Mouse (Mus musculus): ENCODE results near the gene Olfr62. TPM values are rescaled to one million over a fixed set of nuclear protein-coding genes. Genes with fewer than 3 reads are reported as not detected.

Gene Olfr62
- not detected in 2 replicates for polyA plus RNA-seq (2015; fragmentation: Nextera tagmentation; extraction: Ambion mirVana)

- Histone ChIP-seq H3K4me1 (ENCODE audit: control insufficient read depth, insufficient read depth, low read length) (no peaks in the 10 kb centered on the region), H3K9ac (ENCODE audit: low read length) (no peak within 1 kb of the TSS), H3K27me3 (ENCODE audit: control insufficient read depth, insufficient read depth, low read length) (no peaks in the 10 kb centered on the region), H3K4me3 (ENCODE audit: low read length) (no peak within 1 kb of the TSS), H3K36me3 (ENCODE audit: control insufficient read depth, insufficient read depth) (no peaks in the 10 kb centered on the region), H3K9me3 (replicated peaks; ENCODE audit: control insufficient read depth, low read length) (no peaks in the 10 kb centered on the region), H3K27ac (ENCODE audit: low read length) (no peak within 1 kb of the TSS), H3K4me2 (ENCODE audit: low read depth, low read length) (no peak within 1 kb of the TSS)
- no peak for ATAC-seq (replicated peaks; ENCODE audit: extremely low read depth, insufficient read depth, low FRiP score)
These were observed at the start of gene Olfr62 for GRCm38 (mm10) chr4:118658652-118659051. Olfr62 (plus strand) TSS chr4:118658952.

- ATAC-seq (replicated peaks; ENCODE audit: extremely low read depth, insufficient read depth, low FRiP score): no peak
- no peaks in the 10 kb centered on the region for H3K9me3 ChIP-seq (replicated peaks; ENCODE audit: control insufficient read depth, low read length)
- no peak overlapping the region for H3K27ac ChIP-seq (ENCODE audit: low read length)
- no peak overlapping the region for H3K9ac ChIP-seq (ENCODE audit: low read length)
- H3K4me2 ChIP-seq (ENCODE audit: low read depth, low read length): no peak overlapping the region
- H3K36me3 ChIP-seq (ENCODE audit: control insufficient read depth, insufficient read depth): no peaks in the 10 kb centered on the region
- H3K4me3 ChIP-seq (ENCODE audit: low read length): no peak overlapping the region
- H3K27me3 ChIP-seq (ENCODE audit: control insufficient read depth, insufficient read depth, low read length): peaks cover 8% of the 10 kb centered on the region; the same call in 1 of the 2 replicates
- WGBS: 68% methylated on average over 3 of the region's 3 CpGs
- no peaks in the 10 kb centered on the region for H3K4me1 ChIP-seq (ENCODE audit: control insufficient read depth, insufficient read depth, low read length)
These were observed 48.9 kb upstream of the Olfr62 start for GRCm38 (mm10) chr4:118609836-118610235.

- Histone ChIP-seq H3K36me3 (ENCODE audit: control insufficient read depth, insufficient read depth) (no peaks in the 10 kb centered on the region), H3K27me3 (ENCODE audit: control insufficient read depth, insufficient read depth, low read length) (peaks cover 8% of the 10 kb centered on the region; the same call in 1 of the 2 replicates), H3K27ac (ENCODE audit: low read length) (no peak overlapping the region), H3K4me1 (ENCODE audit: control insufficient read depth, insufficient read depth, low read length) (no peaks in the 10 kb centered on the region), H3K4me3 (ENCODE audit: low read length) (no peak overlapping the region), H3K9ac (ENCODE audit: low read length) (no peak overlapping the region), H3K9me3 (replicated peaks; ENCODE audit: control insufficient read depth, low read length) (no peaks in the 10 kb centered on the region; the same call in 1 of the 2 replicates), H3K4me2 (ENCODE audit: low read depth, low read length) (no peak overlapping the region)
- WGBS: 21% methylated on average over 11 of the region's 11 CpGs
- ATAC-seq (replicated peaks; ENCODE audit: extremely low read depth, insufficient read depth, low FRiP score): no peak
These were observed 46.1 kb upstream of the Olfr62 start for GRCm38 (mm10) chr4:118612619-118613018.

GRCm38 (mm10) chr4:118615412-118615811 lies 43.3 kb upstream of the Olfr62 start:
- no peak overlapping the region for H3K27ac ChIP-seq (ENCODE audit: low read length)
- H3K9me3 ChIP-seq (replicated peaks; ENCODE audit: control insufficient read depth, low read length): peaks cover 2% of the 10 kb centered on the region; the same call in 1 of the 2 replicates
- no peak for ATAC-seq (replicated peaks; ENCODE audit: extremely low read depth, insufficient read depth, low FRiP score)
- H3K27me3 ChIP-seq (ENCODE audit: control insufficient read depth, insufficient read depth, low read length): peaks cover 8% of the 10 kb centered on the region; the same call in 1 of the 2 replicates
- H3K4me1 ChIP-seq (ENCODE audit: control insufficient read depth, insufficient read depth, low read length): no peaks in the 10 kb centered on the region
- H3K36me3 ChIP-seq (ENCODE audit: control insufficient read depth, insufficient read depth): no peaks in the 10 kb centered on the region
- WGBS: 72% methylated on average over 11 of the region's 11 CpGs
- H3K4me3 ChIP-seq (ENCODE audit: low read length): no peak overlapping the region
- no peak overlapping the region for H3K4me2 ChIP-seq (ENCODE audit: low read depth, low read length)
- H3K9ac ChIP-seq (ENCODE audit: low read length): no peak overlapping the region

GRCm38 (mm10) chr4:118620279-118620966 lies 38.3 kb upstream of the Olfr62 start, which contains the start of the genes Cfap57 and Ebna1bp2:
Cfap57 (minus strand) TSS chr4:118620777.
Ebna1bp2 (plus strand) TSS chr4:118620799.
- Histone ChIP-seq H3K9me3 (replicated peaks; ENCODE audit: control insufficient read depth, low read length) (peaks cover 2% of the 10 kb centered on the region; the same call in 1 of the 2 replicates), H3K4me3 (ENCODE audit: low read length) (peak within 1 kb of the TSS; percentile 91), H3K4me1 (ENCODE audit: control insufficient read depth, insufficient read depth, low read length) (peaks cover 8% of the 10 kb centered on the region; the same call in 1 of the 2 replicates), H3K36me3 (ENCODE audit: control insufficient read depth, insufficient read depth) (peaks cover 22% of the 10 kb centered on the region), H3K27ac (ENCODE audit: low read length) (peak within 1 kb of the TSS; percentile 45), H3K27me3 (ENCODE audit: control insufficient read depth, insufficient read depth, low read length) (no peaks in the 10 kb centered on the region), H3K9ac (ENCODE audit: low read length) (peak within 1 kb of the TSS; percentile 85), H3K4me2 (ENCODE audit: low read depth, low read length) (peak within 1 kb of the TSS; percentile 96)
- peak; percentile 92 for ATAC-seq (replicated peaks; ENCODE audit: extremely low read depth, insufficient read depth, low FRiP score)
- under 1% methylated on average over 38 of the region's 41 CpGs for WGBS

GRCm38 (mm10) chr4:118620967-118621320 lies 37.8 kb upstream of the Olfr62 start:
- ATAC-seq (replicated peaks; ENCODE audit: extremely low read depth, insufficient read depth, low FRiP score): no peak
- under 1% methylated on average over 23 of the region's 23 CpGs for whole genome bisulfite sequencing
- H3K4me1 ChIP-seq (ENCODE audit: control insufficient read depth, insufficient read depth, low read length): peaks cover 8% of the 10 kb centered on the region; the same call in 1 of the 2 replicates
- H3K4me3 ChIP-seq (ENCODE audit: low read length): peak overlapping the region; percentile 91
- H3K27ac ChIP-seq (ENCODE audit: low read length): peak overlapping the region; percentile 45
- H3K4me2 ChIP-seq (ENCODE audit: low read depth, low read length): peak overlapping the region; percentile 96
- H3K36me3 ChIP-seq (ENCODE audit: control insufficient read depth, insufficient read depth): peaks cover 26% of the 10 kb centered on the region
- peak overlapping the region; percentile 85 for H3K9ac ChIP-seq (ENCODE audit: low read length)
- peaks cover 2% of the 10 kb centered on the region; the same call in 1 of the 2 replicates for H3K9me3 ChIP-seq (replicated peaks; ENCODE audit: control insufficient read depth, low read length)
- no peaks in the 10 kb centered on the region for H3K27me3 ChIP-seq (ENCODE audit: control insufficient read depth, insufficient read depth, low read length)

- H3K9ac ChIP-seq (ENCODE audit: low read length): peak overlapping the region; percentile 85; the same call in 1 of the 2 replicates
These were observed 37.0 kb upstream of the Olfr62 start for GRCm38 (mm10) chr4:118621781-118622180.

GRCm38 (mm10) chr4:118630261-118630660 lies 28.5 kb upstream of the Olfr62 start:
- Histone ChIP-seq H3K9ac (ENCODE audit: low read length) (no peak overlapping the region), H3K36me3 (ENCODE audit: control insufficient read depth, insufficient read depth) (peaks cover 30% of the 10 kb centered on the region), H3K27ac (ENCODE audit: low read length) (no peak overlapping the region), H3K27me3 (ENCODE audit: control insufficient read depth, insufficient read depth, low read length) (no peaks in the 10 kb centered on the region), H3K9me3 (replicated peaks; ENCODE audit: control insufficient read depth, low read length) (no peaks in the 10 kb centered on the region), H3K4me1 (ENCODE audit: control insufficient read depth, insufficient read depth, low read length) (no peaks in the 10 kb centered on the region), H3K4me3 (ENCODE audit: low read length) (no peak overlapping the region), H3K4me2 (ENCODE audit: low read depth, low read length) (no peak overlapping the region)
- ATAC-seq (replicated peaks; ENCODE audit: extremely low read depth, insufficient read depth, low FRiP score): no peak
- WGBS: 91% methylated on average over 5 of the region's 5 CpGs

More at GRCm38 (mm10) chr4:118621781-118622180, 37.0 kb upstream of the Olfr62 start:
- Histone ChIP-seq H3K9me3 (replicated peaks; ENCODE audit: control insufficient read depth, low read length) (peaks cover 2% of the 10 kb centered on the region; the same call in 1 of the 2 replicates), H3K4me2 (ENCODE audit: low read depth, low read length) (peak overlapping the region; percentile 96), H3K4me3 (ENCODE audit: low read length) (peak overlapping the region; percentile 91), H3K27me3 (ENCODE audit: control insufficient read depth, insufficient read depth, low read length) (no peaks in the 10 kb centered on the region), H3K36me3 (ENCODE audit: control insufficient read depth, insufficient read depth) (peaks cover 33% of the 10 kb centered on the region), H3K4me1 (ENCODE audit: control insufficient read depth, insufficient read depth, low read length) (peaks cover 8% of the 10 kb centered on the region; the same call in 1 of the 2 replicates), H3K27ac (ENCODE audit: low read length) (no peak overlapping the region)
- no peak for ATAC-seq (replicated peaks; ENCODE audit: extremely low read depth, insufficient read depth, low FRiP score)
- WGBS: 83% methylated on average over 9 of the region's 9 CpGs
